Mouse (Mus musculus): ENCODE results near the gene Pde4d. TPM values are rescaled to one million over a fixed set of nuclear protein-coding genes. Genes with fewer than 3 reads are reported as not detected.

Gene Pde4d
- total and polyA plus RNA-seq, 3 experiments = 18.5 to 18.8 TPM; not detected in 1

DNA sequence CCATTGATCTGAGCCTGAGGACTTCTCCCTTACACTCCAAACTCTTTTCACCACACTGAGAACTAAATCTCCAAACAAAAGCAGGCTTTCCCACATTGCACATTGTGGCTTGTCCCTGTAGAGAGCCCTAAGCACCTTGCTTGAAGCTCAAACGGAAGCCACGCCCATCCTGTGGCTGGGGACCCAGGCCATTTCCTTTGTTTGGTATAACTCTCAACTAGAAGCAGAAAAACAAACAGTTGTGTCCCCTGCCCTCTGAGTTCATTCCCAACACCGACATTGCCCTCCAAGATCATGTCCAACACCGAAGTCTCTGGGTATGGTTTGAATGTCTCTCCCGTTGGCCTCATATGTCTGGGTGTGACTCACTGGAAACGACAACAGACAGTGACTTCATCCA is 759.7 kb downstream of the Pde4d start:
- Histone ChIP-seq H3K9ac (ENCODE audit: control insufficient read depth, low read depth, low read length, poor library complexity, severe bottlenecking) (no peak overlapping the region), H3K79me2 (ENCODE audit: control insufficient read depth, insufficient read depth, low read length, poor library complexity) (no peaks in the 10 kb centered on the region), H3K9me3 (replicated peaks; ENCODE audit: insufficient read depth, low read length) (no peaks in the 10 kb centered on the region), H3K27ac (ENCODE audit: control insufficient read depth, low read depth, low read length) (no peak overlapping the region), H3K36me3 (ENCODE audit: control insufficient read depth in 1 of 2, insufficient read depth in 2 of 2, low read length in 2 of 2) (no peaks in the 10 kb centered on the region), H3K4me3 (ENCODE audit: control insufficient read depth in 1 of 2, insufficient read depth in 1 of 2, low read depth in 2 of 2, low read length in 2 of 2) (no peak overlapping the region), H3K27me3 (ENCODE audit: control insufficient read depth in 1 of 2, insufficient read depth in 2 of 2, low read length in 2 of 2) (0 out of 4 replicates have a peak, but pooled peaks cover 0 to under 1% of the 10 kb centered on the region in 2 experiments), H3K4me1 (ENCODE audit: control insufficient read depth in 1 of 2, insufficient read depth in 2 of 2, low read length in 2 of 2) (no peaks in the 10 kb centered on the region)
- TF ChIP-seq EP300 (IDR thresholded peaks at IDR 0.05; ENCODE audit: low read depth in 1 of 2, low read length in 2 of 2) (no peak), SMC3 (IDR thresholded peaks at IDR 0.05; ENCODE audit: low read depth, low read length) (no peak)
- DNase-seq (ENCODE audit: low read depth, low spot score) = no peak

GRCm38 (mm10) chr13:109210403-109210802 is 760.7 kb downstream of the Pde4d start:
- Histone ChIP-seq H3K27ac (ENCODE audit: control insufficient read depth, low read depth, low read length) (no peak overlapping the region), H3K9ac (ENCODE audit: control insufficient read depth, low read depth, low read length, poor library complexity, severe bottlenecking) (no peak overlapping the region), H3K4me1 (ENCODE audit: control insufficient read depth in 1 of 2, insufficient read depth in 2 of 2, low read length in 2 of 2) (no peaks in the 10 kb centered on the region), H3K79me2 (ENCODE audit: control insufficient read depth, insufficient read depth, low read length, poor library complexity) (no peaks in the 10 kb centered on the region), H3K4me3 (ENCODE audit: control insufficient read depth in 1 of 2, insufficient read depth in 1 of 2, low read depth in 2 of 2, low read length in 2 of 2) (no peak overlapping the region), H3K9me3 (replicated peaks; ENCODE audit: insufficient read depth, low read length) (no peaks in the 10 kb centered on the region), H3K36me3 (ENCODE audit: control insufficient read depth in 1 of 2, insufficient read depth in 2 of 2, low read length in 2 of 2) (no peaks in the 10 kb centered on the region), H3K27me3 (ENCODE audit: control insufficient read depth in 1 of 2, insufficient read depth in 2 of 2, low read length in 2 of 2) (peaks cover 0 to 4% of the 10 kb centered on the region in 2 experiments; a peak in 1 of 4 replicates)
- peak; percentile 34; the same call in 1 of the 2 replicates for TF ChIP-seq SIN3A (IDR thresholded peaks at IDR 0.05; ENCODE audit: low read length)
- TF ChIP-seq MAX (IDR thresholded peaks at IDR 0.05; ENCODE audit: low read length) = no peak
- no peak for TF ChIP-seq E2F4 (IDR thresholded peaks at IDR 0.05; ENCODE audit: borderline replicate concordance, low read depth, low read length)
- TF ChIP-seq POLR2A (IDR thresholded peaks at IDR 0.05; ENCODE audit: control insufficient read depth in 1 of 2, insufficient read depth in 1 of 2, low read depth in 1 of 2, low read length in 2 of 2, poor library complexity in 1 of 2) = no peak
- no peak for TF ChIP-seq GATA1 (IDR thresholded peaks at IDR 0.05; ENCODE audit: low read depth, low read length)
- TF ChIP-seq CHD2 (IDR thresholded peaks at IDR 0.05; ENCODE audit: low read length) = no peak
- TF ChIP-seq UBTF (IDR thresholded peaks at IDR 0.05; ENCODE audit: borderline replicate concordance, insufficient read depth, low read depth, low read length) = no peak
- TF ChIP-seq MEF2A (IDR thresholded peaks at IDR 0.05; ENCODE audit: extremely low read depth, insufficient replicate concordance, low read depth, low read length, poor library complexity, severe bottlenecking) = no peak
- peak; percentile 88 for TF ChIP-seq SMC3 (IDR thresholded peaks at IDR 0.05; ENCODE audit: low read depth, low read length)
- TF ChIP-seq ELF1 (IDR thresholded peaks at IDR 0.05; ENCODE audit: low read depth, low read length) = no peak
- TF ChIP-seq CTCF (IDR thresholded peaks at IDR 0.05 in 2 of 3, conservative IDR thresholded peaks at IDR 0.05 in 1 of 3; ENCODE audit: control insufficient read depth in 1 of 3, insufficient read depth in 1 of 3, low read depth in 2 of 3, low read length in 3 of 3, poor library complexity in 1 of 3, severe bottlenecking in 1 of 3) = peak; percentile 75 to 94 (median 91)
- TF ChIP-seq TAL1 (IDR thresholded peaks at IDR 0.05; ENCODE audit: low read length) = no peak
- no peak for TF ChIP-seq JUND (IDR thresholded peaks at IDR 0.05; ENCODE audit: low read depth, low read length)
- TF ChIP-seq MXI1 (IDR thresholded peaks at IDR 0.05; ENCODE audit: low read depth, low read length) = no peak
- TF ChIP-seq CHD1 (IDR thresholded peaks at IDR 0.05; ENCODE audit: low read depth, low read length) = no peak
- peak; percentile 94 for TF ChIP-seq RAD21 (IDR thresholded peaks at IDR 0.05; ENCODE audit: low read depth, low read length)
- no peak for TF ChIP-seq BHLHE40 (IDR thresholded peaks at IDR 0.05; ENCODE audit: borderline replicate concordance, low read depth, low read length)
- no peak for TF ChIP-seq GABPA (IDR thresholded peaks at IDR 0.05; ENCODE audit: low read depth, low read length)
- TF ChIP-seq ZC3H11A (IDR thresholded peaks at IDR 0.05; ENCODE audit: low read depth, low read length) = peak; percentile 82
- TF ChIP-seq MAZ (IDR thresholded peaks at IDR 0.05; ENCODE audit: low read depth, low read length) = no peak
- TF ChIP-seq POLR2AphosphoS5 (IDR thresholded peaks at IDR 0.05; ENCODE audit: borderline replicate concordance, low read depth, low read length) = no peak
- TF ChIP-seq POLR2AphosphoS2 (IDR thresholded peaks at IDR 0.05; ENCODE audit: low read length) = no peak
- no peak for TF ChIP-seq USF1 (IDR thresholded peaks at IDR 0.05; ENCODE audit: low read depth, low read length)
- TF ChIP-seq ZNF384 (IDR thresholded peaks at IDR 0.05; ENCODE audit: low read depth, low read length) = no peak
- no peak for TF ChIP-seq NELFE (IDR thresholded peaks at IDR 0.05; ENCODE audit: low read depth, low read length)
- no peak for TF ChIP-seq USF2 (IDR thresholded peaks at IDR 0.05; ENCODE audit: borderline replicate concordance in 1 of 2, insufficient read depth in 1 of 2, low read depth in 1 of 2, low read length in 2 of 2)
- no peak for TF ChIP-seq TCF12 (IDR thresholded peaks at IDR 0.05; ENCODE audit: low read depth, low read length)
- TF ChIP-seq RCOR1 (IDR thresholded peaks at IDR 0.05; ENCODE audit: low read depth, low read length) = 0 out of 2 replicates have a peak, but pooled peaks have one; percentile 32
- peak; percentile 69 for DNase-seq (ENCODE audit: low read depth, low spot score)

All from MEL (cell line).